Mouse (Mus musculus) left cerebral cortex, postnatal 14 days (tissue): ENCODE measurements around the gene Dnah11. TPM values are rescaled to one million over a fixed set of nuclear protein-coding genes. Genes with fewer than 3 reads are reported as not detected.

ENCODE experiments used
- DNase-seq, 2 experiments: peaks; one replicate each; pipeline ENCODE4 v3.0.0; 2021 to 2022; ENCODE audit warnings: low spot score in 2 of 2, mixed read lengths in 1 of 2
- intact Hi-C: fragments of 180-260 bp; cut with DNase I; formaldehyde crosslinking; loops from one replicate; pipeline ENCODE4 v1.15.1; 2025
- total RNA-seq, 2 experiments: library from RNA; stranded (reverse); gene quantifications; 2 replicates each; pipeline ENCODE4 v1.2.3; 2021

The Dnah11 gene
- total RNA-seq, 2 experiments from 2014 or later: 0.82 to 1.0 TPM

- DNase-seq: no peak
- intact Hi-C loops: no loop called here
Measured at GRCm38 (mm10) chr12:117837376-117837775, 361.5 kb downstream of the Dnah11 start.

GRCm38 (mm10) chr12:117835371-117835770 is 363.5 kb downstream of the Dnah11 start:
- intact Hi-C loops: no loop called here
- DNase-seq: no peak

- intact Hi-C loops: no loop called here
- no peak for DNase-seq
Measured at GRCm38 (mm10) chr12:117834652-117835051, 364.2 kb downstream of the Dnah11 start.

- DNase-seq: no peak
- intact Hi-C loops: no loop called here
Measured at GRCm38 (mm10) chr12:117832190-117832589, 366.7 kb downstream of the Dnah11 start.

GRCm38 (mm10) chr12:117831351-117831961 is 367.4 kb downstream of the Dnah11 start:
- DNase-seq: no peak
- intact Hi-C loops: no loop called here

- intact Hi-C loops: no loop called here
- DNase-seq: no peak
Measured at GRCm38 (mm10) chr12:117828350-117828749, 370.5 kb downstream of the Dnah11 start.

Other genes with a start within 250 kb of the Dnah11 start
- gene Sp4, start 102.4 kb upstream of the Dnah11 start, total RNA-seq: 10 to 100 TPM; 24.0 to 26.0 TPM